Mouse (Mus musculus): Measurements from ENCODE around the gene Prdx1.

DNA sequence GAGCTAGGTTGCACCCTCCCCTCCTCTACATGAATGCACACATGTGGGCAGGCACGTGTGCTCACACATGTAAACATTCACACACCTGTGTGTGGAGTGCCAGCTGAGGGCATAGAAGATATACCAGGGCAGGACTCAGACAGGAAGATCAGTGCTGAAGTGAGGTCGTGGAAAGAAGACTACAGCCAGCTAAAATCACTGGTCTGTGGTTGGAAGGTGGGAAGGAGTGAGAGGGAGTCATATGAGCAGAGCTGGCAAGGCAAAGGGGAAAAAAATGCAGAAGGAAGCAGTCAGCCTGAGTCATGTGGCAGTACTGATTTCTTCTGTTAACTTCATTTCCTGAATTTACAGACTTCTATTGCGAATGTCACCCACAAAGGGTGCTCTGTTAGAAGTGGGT is 17.2 kb upstream of the Prdx1 start:
- TF ChIP-seq CTCF (IDR thresholded peaks at IDR 0.05; ENCODE audit: extremely low read depth, insufficient read length, insufficient replicate concordance, low read depth, low read length) = no peak
- TF ChIP-seq POLR2A (IDR thresholded peaks at IDR 0.05; ENCODE audit: low read depth, low read length) = no peak

All from small intestine, adult 2 months (tissue).